Mouse (Mus musculus): Measurements from ENCODE around the gene Ammecr1. TPM values are rescaled to one million over a fixed set of nuclear protein-coding genes. Genes with fewer than 3 reads are reported as not detected.
A peak's percentile ranks its signal among the peaks of the same experiment; 100 is the strongest.

Ammecr1 gene
- polyA plus RNA-seq, 1 experiment from 2014 or later: 12.4 TPM

DNA sequence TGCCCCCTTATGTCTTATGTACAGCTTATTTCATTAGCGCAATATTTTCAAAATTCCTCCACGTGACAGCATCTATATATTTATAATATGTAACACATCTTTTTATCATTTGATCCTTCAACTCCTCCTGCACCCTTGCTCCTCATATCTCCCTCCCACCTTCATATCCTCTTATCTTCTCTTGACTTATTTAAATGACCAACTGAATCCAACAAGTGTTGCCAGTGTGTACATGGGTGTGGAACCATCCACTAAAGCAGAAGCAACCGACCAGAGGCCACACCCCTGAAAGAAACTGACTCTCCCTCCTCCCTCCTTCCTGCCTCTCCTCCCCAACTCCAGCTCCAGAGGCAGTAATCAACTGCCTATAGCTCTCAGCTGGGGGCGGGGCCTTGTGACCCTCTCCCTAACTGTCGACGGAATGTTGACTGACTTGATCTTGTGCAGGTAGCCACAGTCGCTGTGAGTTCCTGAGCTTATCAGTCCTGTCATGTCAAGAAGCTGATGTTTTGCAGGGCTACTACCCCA is 6.0 kb upstream of the Ammecr1 start:
- no peaks in the 10 kb centered on the region for H3K36me3 ChIP-seq
- no peak for DNase-seq (ENCODE audit: low spot score)
- 0 out of 2 replicates have a peak, but pooled peaks cover 4% of the 10 kb centered on the region for H3K4me1 ChIP-seq
- 37% methylated on average over 7 of the region's 7 CpGs for WGBS
- H3K9me3 ChIP-seq (replicated peaks): no peaks in the 10 kb centered on the region
- H3K27me3 ChIP-seq (ENCODE audit: low read depth, poor library complexity, severe bottlenecking): peaks cover 86% of the 10 kb centered on the region
- no peak overlapping the region for H3K27ac ChIP-seq
- no peak overlapping the region for H3K4me3 ChIP-seq

DNA sequence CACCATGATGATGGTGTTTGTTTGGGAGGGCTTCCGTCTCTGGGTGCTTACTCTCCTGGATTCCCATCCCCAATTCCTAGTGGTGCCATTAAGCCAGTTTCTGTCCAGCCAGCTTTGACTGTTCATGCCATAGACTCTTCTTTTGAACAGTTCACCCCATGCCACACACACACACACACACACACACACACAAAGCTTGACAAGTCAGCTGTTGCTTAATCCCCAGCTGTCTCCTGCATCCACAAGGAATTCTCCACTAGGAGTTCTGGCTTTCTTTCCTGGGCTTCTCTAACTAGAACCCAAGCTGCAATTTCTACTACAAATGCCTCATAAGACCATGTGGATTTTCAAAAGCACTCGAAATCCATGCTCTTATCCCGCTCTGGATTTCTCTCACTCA is 5.2 kb upstream of the Ammecr1 start:
- Histone ChIP-seq H3K4me1 (0 out of 2 replicates have a peak, but pooled peaks cover 4% of the 10 kb centered on the region), H3K4me3 (no peak overlapping the region), H3K27me3 (ENCODE audit: low read depth, poor library complexity, severe bottlenecking) (peaks cover 92% of the 10 kb centered on the region), H3K36me3 (no peaks in the 10 kb centered on the region), H3K27ac (no peak overlapping the region), H3K9me3 (replicated peaks) (no peaks in the 10 kb centered on the region)
- WGBS: 84% methylated on average over 3 of the region's 3 CpGs
- no peak for DNase-seq (ENCODE audit: low spot score)

DNA sequence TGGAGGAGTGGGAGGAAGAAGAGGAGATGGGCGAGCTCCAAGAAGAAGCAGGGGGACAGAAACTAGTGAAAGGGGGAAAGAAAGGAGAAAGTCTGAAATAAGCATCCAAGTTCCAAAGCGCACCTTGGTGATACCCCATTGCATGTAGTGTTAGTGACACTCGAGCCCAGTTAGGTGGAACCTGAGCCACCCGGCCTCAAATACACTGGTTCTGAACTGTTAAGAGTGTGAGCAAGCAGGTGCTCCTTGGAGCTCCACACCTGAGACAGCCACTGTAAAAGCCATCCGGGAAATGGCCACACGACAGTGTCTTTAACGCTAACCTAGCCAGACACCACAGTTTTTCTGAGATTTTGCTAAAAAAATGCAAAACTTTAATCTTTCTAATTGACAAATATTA is 539 bp upstream of the Ammecr1 start:
- H3K27ac ChIP-seq: peak overlapping the region; percentile 94
- WGBS: 43% methylated on average over 7 of the region's 7 CpGs
- no peaks in the 10 kb centered on the region for H3K9me3 ChIP-seq (replicated peaks)
- H3K27me3 ChIP-seq (ENCODE audit: low read depth, poor library complexity, severe bottlenecking): peaks cover 95% of the 10 kb centered on the region
- DNase-seq (ENCODE audit: low spot score): peak; percentile 29
- H3K4me3 ChIP-seq: peak overlapping the region; percentile 69
- no peaks in the 10 kb centered on the region for H3K4me1 ChIP-seq
- H3K36me3 ChIP-seq: no peaks in the 10 kb centered on the region

- H3K36me3 ChIP-seq: no peaks in the 10 kb centered on the region
- peak overlapping the region; percentile 69 for H3K4me3 ChIP-seq
- H3K9me3 ChIP-seq (replicated peaks): no peaks in the 10 kb centered on the region
- no peaks in the 10 kb centered on the region for H3K4me1 ChIP-seq
- peak overlapping the region; percentile 94 for H3K27ac ChIP-seq
- H3K27me3 ChIP-seq (ENCODE audit: low read depth, poor library complexity, severe bottlenecking): peaks cover 96% of the 10 kb centered on the region
- no peak for DNase-seq (ENCODE audit: low spot score)
- 15% methylated on average over 23 of the region's 23 CpGs for WGBS
Observed at GRCm38 (mm10) chrX:142965236-142966007, 1.1 kb downstream of the Ammecr1 start.

DNA sequence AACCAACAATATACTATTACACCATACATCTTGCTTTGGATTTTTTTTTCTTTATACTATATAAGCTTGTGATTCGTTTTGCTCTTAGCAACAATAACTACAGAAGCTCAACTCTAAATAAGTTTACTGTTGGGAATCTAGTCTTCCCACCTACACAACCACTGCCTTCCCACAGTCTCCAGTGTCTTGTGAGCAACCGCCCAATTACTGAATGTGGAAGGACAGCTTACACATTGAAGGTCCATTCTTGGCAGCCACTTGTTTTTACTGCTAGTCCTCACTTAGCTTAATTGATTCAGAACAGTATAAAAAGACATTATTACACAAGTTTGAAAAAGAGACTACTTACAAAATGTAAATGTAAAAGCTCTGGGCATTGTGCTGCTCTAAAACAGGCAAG is 6.1 kb downstream of the Ammecr1 start:
- DNase-seq (ENCODE audit: low spot score): no peak
- Histone ChIP-seq H3K4me3 (no peak overlapping the region), H3K36me3 (no peaks in the 10 kb centered on the region), H3K4me1 (no peaks in the 10 kb centered on the region), H3K27me3 (ENCODE audit: low read depth, poor library complexity, severe bottlenecking) (peaks cover 88% of the 10 kb centered on the region), H3K27ac (no peak overlapping the region), H3K9me3 (replicated peaks) (no peaks in the 10 kb centered on the region)
- WGBS: 92% methylated on average over 2 of the region's 2 CpGs

DNA sequence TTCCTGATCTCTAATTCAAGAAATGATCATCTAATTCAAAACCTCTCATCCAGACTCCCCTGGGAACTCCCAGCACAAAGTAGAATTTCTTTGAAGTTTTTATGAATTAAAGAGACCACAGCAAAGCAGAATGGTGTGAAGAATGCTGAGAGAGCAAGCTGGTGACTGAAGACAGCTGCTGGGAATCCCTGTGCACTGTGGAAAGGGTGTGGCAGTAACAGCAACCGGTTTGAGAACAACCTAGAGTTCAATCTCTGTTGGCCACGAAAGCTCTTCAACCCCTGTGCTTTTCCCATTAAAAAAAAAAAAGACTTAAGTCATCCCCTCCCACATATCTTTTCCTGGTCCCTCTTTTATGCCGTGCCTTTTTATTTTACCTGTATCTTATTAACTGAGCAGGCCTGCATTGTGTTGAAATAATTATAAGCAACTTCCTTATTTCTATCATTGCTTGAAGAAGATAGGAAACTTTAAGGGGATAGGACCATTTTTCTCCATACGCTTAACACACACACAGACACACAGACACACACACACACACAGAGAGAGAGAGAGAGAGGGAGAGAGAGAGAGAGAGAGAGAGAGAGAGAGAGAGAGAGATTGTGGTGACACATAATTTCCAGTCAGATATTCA is 6.7 kb downstream of the Ammecr1 start:
- DNase-seq (ENCODE audit: low spot score): no peak
- Histone ChIP-seq H3K27ac (no peak overlapping the region), H3K36me3 (no peaks in the 10 kb centered on the region), H3K9me3 (replicated peaks) (no peaks in the 10 kb centered on the region), H3K4me1 (no peaks in the 10 kb centered on the region), H3K27me3 (ENCODE audit: low read depth, poor library complexity, severe bottlenecking) (peaks cover 88% of the 10 kb centered on the region), H3K4me3 (no peak overlapping the region)
- 78% methylated on average over 4 of the region's 4 CpGs for WGBS

GRCm38 (mm10) chrX:142928430-142928829 is 38.1 kb downstream of the Ammecr1 start:
- 88% methylated on average over 4 of the region's 4 CpGs for WGBS
- Histone ChIP-seq H3K27me3 (ENCODE audit: low read depth, poor library complexity, severe bottlenecking) (peaks cover 48% of the 10 kb centered on the region), H3K36me3 (no peaks in the 10 kb centered on the region), H3K4me1 (no peaks in the 10 kb centered on the region), H3K9me3 (replicated peaks) (no peaks in the 10 kb centered on the region), H3K27ac (no peak overlapping the region), H3K4me3 (no peak overlapping the region)
- no peak for DNase-seq (ENCODE audit: low spot score)

- Histone ChIP-seq H3K27ac (no peak overlapping the region), H3K4me1 (no peaks in the 10 kb centered on the region), H3K36me3 (0 out of 2 replicates have a peak, but pooled peaks cover 2% of the 10 kb centered on the region), H3K9me3 (replicated peaks) (no peaks in the 10 kb centered on the region), H3K4me3 (no peak overlapping the region), H3K27me3 (ENCODE audit: low read depth, poor library complexity, severe bottlenecking) (peaks cover 82% of the 10 kb centered on the region)
- 43% methylated on average over 3 of the region's 3 CpGs for WGBS
- DNase-seq (ENCODE audit: low spot score): no peak
Observed at GRCm38 (mm10) chrX:142917394-142917793, 49.1 kb downstream of the Ammecr1 start.

- Histone ChIP-seq H3K27ac (no peak overlapping the region), H3K36me3 (0 out of 2 replicates have a peak, but pooled peaks cover 2% of the 10 kb centered on the region), H3K4me3 (no peak overlapping the region), H3K27me3 (ENCODE audit: low read depth, poor library complexity, severe bottlenecking) (peaks cover 83% of the 10 kb centered on the region), H3K9me3 (replicated peaks) (no peaks in the 10 kb centered on the region), H3K4me1 (no peaks in the 10 kb centered on the region)
- WGBS: 80% methylated on average over 4 of the region's 4 CpGs
- no peak for DNase-seq (ENCODE audit: low spot score)
Observed at GRCm38 (mm10) chrX:142916719-142917118, 49.8 kb downstream of the Ammecr1 start.

GRCm38 (mm10) chrX:142914208-142914607 is 52.3 kb downstream of the Ammecr1 start:
- no peak for DNase-seq (ENCODE audit: low spot score)
- no peaks in the 10 kb centered on the region for H3K9me3 ChIP-seq (replicated peaks)
- H3K4me1 ChIP-seq: no peaks in the 10 kb centered on the region
- H3K36me3 ChIP-seq: 0 out of 2 replicates have a peak, but pooled peaks cover 2% of the 10 kb centered on the region
- H3K27ac ChIP-seq: no peak overlapping the region
- no peak overlapping the region for H3K4me3 ChIP-seq
- H3K27me3 ChIP-seq (ENCODE audit: low read depth, poor library complexity, severe bottlenecking): peaks cover 70% of the 10 kb centered on the region

DNA sequence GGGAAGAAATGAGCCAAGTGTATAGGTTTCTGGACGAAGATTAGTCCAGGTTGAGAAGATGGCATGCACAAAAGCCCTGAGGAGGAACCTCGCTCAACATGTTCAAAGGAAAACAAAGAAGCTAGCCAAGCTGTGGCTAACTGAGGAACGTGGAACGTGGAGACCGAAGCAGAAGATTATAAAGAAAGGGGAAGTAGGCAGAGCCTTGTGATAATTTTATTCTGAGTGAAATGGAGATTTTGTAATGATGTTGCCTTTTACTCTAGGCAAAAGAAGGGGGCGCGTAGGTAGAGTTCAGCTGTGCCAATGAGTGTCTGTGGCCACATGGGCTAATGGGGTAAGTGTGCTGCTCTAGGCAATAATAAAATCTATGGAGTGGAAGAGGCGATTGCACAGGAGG is 62.7 kb downstream of the Ammecr1 start:
- H3K27me3 ChIP-seq (ENCODE audit: low read depth, poor library complexity, severe bottlenecking): peaks cover 87% of the 10 kb centered on the region
- WGBS: 92% methylated on average over 8 of the region's 8 CpGs
- H3K4me3 ChIP-seq: no peak overlapping the region

DNA sequence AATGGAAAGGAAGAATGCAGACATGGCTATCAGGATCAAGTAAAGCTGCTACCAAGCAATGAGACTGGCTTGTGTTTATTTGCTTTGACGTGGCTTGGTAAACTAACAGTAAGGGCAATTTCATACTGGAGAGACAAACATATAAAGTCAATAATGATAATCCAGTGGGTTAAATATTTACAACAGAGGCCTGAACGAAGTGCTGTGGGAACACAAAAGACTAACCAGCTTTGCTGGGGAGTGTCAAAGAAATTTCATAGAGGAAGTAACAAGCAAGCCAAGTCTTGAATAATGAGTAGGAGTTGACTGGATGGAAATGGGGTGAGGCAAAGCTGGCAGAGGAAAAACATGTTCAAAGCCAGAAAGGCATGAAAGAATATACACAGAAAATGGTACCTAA is 63.9 kb downstream of the Ammecr1 start:
- Histone ChIP-seq H3K36me3 (no peaks in the 10 kb centered on the region), H3K27me3 (ENCODE audit: low read depth, poor library complexity, severe bottlenecking) (peaks cover 93% of the 10 kb centered on the region), H3K4me3 (no peak overlapping the region), H3K27ac (no peak overlapping the region), H3K9me3 (replicated peaks) (no peaks in the 10 kb centered on the region), H3K4me1 (no peaks in the 10 kb centered on the region)
- no peak for DNase-seq (ENCODE audit: low spot score)
- WGBS: 81% methylated on average over 2 of the region's 2 CpGs

More for the DNA sequence above, 62.7 kb downstream of the Ammecr1 start:
- DNase-seq (ENCODE audit: low spot score): no peak
- Histone ChIP-seq H3K4me1 (no peaks in the 10 kb centered on the region), H3K27ac (no peak overlapping the region), H3K36me3 (no peaks in the 10 kb centered on the region), H3K9me3 (replicated peaks) (no peaks in the 10 kb centered on the region)

GRCm38 (mm10) chrX:142901915-142902314 is 64.6 kb downstream of the Ammecr1 start:
- Histone ChIP-seq H3K27me3 (ENCODE audit: low read depth, poor library complexity, severe bottlenecking) (peaks cover 93% of the 10 kb centered on the region), H3K27ac (no peak overlapping the region), H3K9me3 (replicated peaks) (no peaks in the 10 kb centered on the region), H3K4me3 (no peak overlapping the region), H3K4me1 (no peaks in the 10 kb centered on the region), H3K36me3 (no peaks in the 10 kb centered on the region)
- 83% methylated on average over 4 of the region's 4 CpGs for WGBS
- DNase-seq (ENCODE audit: low spot score): no peak

All from limb, embryonic 10.5 days (tissue).